Mouse (Mus musculus): Measurements from ENCODE around the gene Trappc6a. TPM values are rescaled to one million over a fixed set of nuclear protein-coding genes. Genes with fewer than 3 reads are reported as not detected.

Trappc6a gene
- polyA plus RNA-seq (2015; fragmentation: Nextera tagmentation; extraction: Ambion mirVana): 71.4 and 77.4 TPM in 2 replicates

GRCm38 (mm10) chr7:19508150-19508923, at the start of gene Trappc6a, which contains the start of gene Bloc1s3:
TSS of gene Trappc6a (plus strand) at chr7:19508395.
TSS of gene Bloc1s3 (minus strand) at chr7:19508367.
- Histone ChIP-seq H3K27me3 (replicated peaks) (no peaks in the 10 kb centered on the region), H3K9ac (peak within 1 kb of the TSS; percentile 90), H3K4me2 (peak within 1 kb of the TSS; percentile 88), H3K4me3 (peak within 1 kb of the TSS; percentile 79), H3K9me3 (no peaks in the 10 kb centered on the region), H3K27ac (replicated peaks) (peak within 1 kb of the TSS; percentile 83), H3K36me3 (no peaks in the 10 kb centered on the region), H3K4me1 (peaks cover 26% of the 10 kb centered on the region)
- peak; percentile 85 for ATAC-seq (ENCODE audit: extremely low read depth, insufficient number of reproducible peaks, low FRiP score, low TSS enrichment)
- under 1% methylated on average over 56 of the region's 56 CpGs for WGBS

- Histone ChIP-seq H3K27me3 (replicated peaks) (no peaks in the 10 kb centered on the region), H3K4me2 (peak within 1 kb of the TSS; percentile 88), H3K27ac (replicated peaks) (peak within 1 kb of the TSS; percentile 89), H3K36me3 (peaks cover 14% of the 10 kb centered on the region), H3K4me1 (peaks cover 36% of the 10 kb centered on the region), H3K9me3 (no peaks in the 10 kb centered on the region), H3K4me3 (peak within 1 kb of the TSS; percentile 83), H3K9ac (peak within 1 kb of the TSS; percentile 98)
- ATAC-seq (ENCODE audit: extremely low read depth, insufficient number of reproducible peaks, low FRiP score, low TSS enrichment): peak; percentile 74
- 1% methylated on average over 26 of the region's 42 CpGs for WGBS
These were observed 49.5 kb upstream of the Trappc6a start, which contains the start of gene Mark4 for GRCm38 (mm10) chr7:19458591-19459111. TSS of gene Mark4 (minus strand) at chr7:19458821.

GRCm38 (mm10) chr7:19459144-19459870, 48.9 kb upstream of the Trappc6a start:
- H3K4me1 ChIP-seq: peaks cover 40% of the 10 kb centered on the region
- no peaks in the 10 kb centered on the region for H3K9me3 ChIP-seq
- no peaks in the 10 kb centered on the region for H3K27me3 ChIP-seq (replicated peaks)
- 0 out of 2 replicates have a peak, but pooled peaks have one; percentile 7 for ATAC-seq (ENCODE audit: extremely low read depth, insufficient number of reproducible peaks, low FRiP score, low TSS enrichment)
- H3K36me3 ChIP-seq: peaks cover 11% of the 10 kb centered on the region
- peak overlapping the region; percentile 89 for H3K27ac ChIP-seq (replicated peaks)
- WGBS: 26% methylated on average over 6 of the region's 6 CpGs
- H3K9ac ChIP-seq: peak overlapping the region; percentile 98
- peak overlapping the region; percentile 88 for H3K4me2 ChIP-seq
- H3K4me3 ChIP-seq: peak overlapping the region; percentile 83

- H3K9ac ChIP-seq: no peak overlapping the region
- no peaks in the 10 kb centered on the region for H3K9me3 ChIP-seq
- no peak overlapping the region for H3K27ac ChIP-seq (replicated peaks)
- H3K4me2 ChIP-seq: no peak overlapping the region
- 68% methylated on average over 1 of the region's 1 CpGs for WGBS
- no peak overlapping the region for H3K4me3 ChIP-seq
- no peak for ATAC-seq (ENCODE audit: extremely low read depth, insufficient number of reproducible peaks, low FRiP score, low TSS enrichment)
- peaks cover 51% of the 10 kb centered on the region for H3K4me1 ChIP-seq
- H3K36me3 ChIP-seq: peaks cover 11% of the 10 kb centered on the region
- H3K27me3 ChIP-seq (replicated peaks): peaks cover 8% of the 10 kb centered on the region
These were observed 47.7 kb upstream of the Trappc6a start for GRCm38 (mm10) chr7:19460500-19460899.

GRCm38 (mm10) chr7:19461488-19461887, 46.7 kb upstream of the Trappc6a start:
- no peak for ATAC-seq (ENCODE audit: extremely low read depth, insufficient number of reproducible peaks, low FRiP score, low TSS enrichment)
- H3K4me3 ChIP-seq: no peak overlapping the region
- H3K27me3 ChIP-seq (replicated peaks): peaks cover 17% of the 10 kb centered on the region
- H3K9ac ChIP-seq: no peak overlapping the region
- no peak overlapping the region for H3K4me2 ChIP-seq
- no peak overlapping the region for H3K27ac ChIP-seq (replicated peaks)
- WGBS: 10% methylated on average over 6 of the region's 6 CpGs
- peaks cover 42% of the 10 kb centered on the region for H3K4me1 ChIP-seq
- H3K36me3 ChIP-seq: peaks cover 2% of the 10 kb centered on the region; the same call in 1 of the 2 replicates
- no peaks in the 10 kb centered on the region for H3K9me3 ChIP-seq

- H3K36me3 ChIP-seq: no peaks in the 10 kb centered on the region
- no peak overlapping the region for H3K4me3 ChIP-seq
- H3K27ac ChIP-seq (replicated peaks): peak overlapping the region; percentile 45
- WGBS: 54% methylated on average over 4 of the region's 4 CpGs
- peak overlapping the region; percentile 60 for H3K4me2 ChIP-seq
- H3K9ac ChIP-seq: peak overlapping the region; percentile 69; the same call in 1 of the 2 replicates
- no peaks in the 10 kb centered on the region for H3K9me3 ChIP-seq
- H3K27me3 ChIP-seq (replicated peaks): peaks cover 25% of the 10 kb centered on the region
- ATAC-seq (ENCODE audit: extremely low read depth, insufficient number of reproducible peaks, low FRiP score, low TSS enrichment): no peak
- peaks cover 32% of the 10 kb centered on the region for H3K4me1 ChIP-seq
These were observed 45.8 kb upstream of the Trappc6a start for GRCm38 (mm10) chr7:19462443-19462842.

GRCm38 (mm10) chr7:19462884-19463381, 45.3 kb upstream of the Trappc6a start, which contains the start of gene Exoc3l2:
TSS of gene Exoc3l2 (plus strand) at chr7:19463331.
- ATAC-seq (ENCODE audit: extremely low read depth, insufficient number of reproducible peaks, low FRiP score, low TSS enrichment): no peak
- H3K4me3 ChIP-seq: peak within 1 kb of the TSS; percentile 38
- H3K36me3 ChIP-seq: no peaks in the 10 kb centered on the region
- peaks cover 30% of the 10 kb centered on the region for H3K27me3 ChIP-seq (replicated peaks)
- H3K4me2 ChIP-seq: peak within 1 kb of the TSS; percentile 60
- H3K4me1 ChIP-seq: peaks cover 29% of the 10 kb centered on the region
- WGBS: 21% methylated on average over 6 of the region's 6 CpGs
- H3K27ac ChIP-seq (replicated peaks): peak within 1 kb of the TSS; percentile 61
- H3K9ac ChIP-seq: peak within 1 kb of the TSS; percentile 69
- H3K9me3 ChIP-seq: no peaks in the 10 kb centered on the region

GRCm38 (mm10) chr7:19464367-19465307, 43.6 kb upstream of the Trappc6a start:
- peak overlapping the region; percentile 61 for H3K27ac ChIP-seq (replicated peaks)
- peaks cover 46% of the 10 kb centered on the region for H3K27me3 ChIP-seq (replicated peaks)
- no peaks in the 10 kb centered on the region for H3K36me3 ChIP-seq
- 11% methylated on average over 22 of the region's 22 CpGs for WGBS
- ATAC-seq (ENCODE audit: extremely low read depth, insufficient number of reproducible peaks, low FRiP score, low TSS enrichment): no peak
- peak overlapping the region; percentile 70 for H3K9ac ChIP-seq
- peak overlapping the region; percentile 38 for H3K4me3 ChIP-seq
- H3K4me2 ChIP-seq: peak overlapping the region; percentile 60
- H3K4me1 ChIP-seq: peaks cover 29% of the 10 kb centered on the region
- no peaks in the 10 kb centered on the region for H3K9me3 ChIP-seq

GRCm38 (mm10) chr7:19466602-19467145, 41.5 kb upstream of the Trappc6a start:
- WGBS: 47% methylated on average over 5 of the region's 5 CpGs
- Histone ChIP-seq H3K9ac (no peak overlapping the region), H3K4me3 (no peak overlapping the region), H3K36me3 (no peaks in the 10 kb centered on the region), H3K9me3 (no peaks in the 10 kb centered on the region), H3K27me3 (replicated peaks) (peaks cover 67% of the 10 kb centered on the region), H3K27ac (replicated peaks) (no peak overlapping the region), H3K4me1 (peaks cover 33% of the 10 kb centered on the region), H3K4me2 (no peak overlapping the region)
- no peak for ATAC-seq (ENCODE audit: extremely low read depth, insufficient number of reproducible peaks, low FRiP score, low TSS enrichment)

GRCm38 (mm10) chr7:19467638-19468037, 40.6 kb upstream of the Trappc6a start:
- H3K4me1 ChIP-seq: peaks cover 34% of the 10 kb centered on the region
- no peak overlapping the region for H3K4me3 ChIP-seq
- peaks cover 76% of the 10 kb centered on the region for H3K27me3 ChIP-seq (replicated peaks)
- H3K9ac ChIP-seq: no peak overlapping the region
- no peaks in the 10 kb centered on the region for H3K36me3 ChIP-seq
- no peak for ATAC-seq (ENCODE audit: extremely low read depth, insufficient number of reproducible peaks, low FRiP score, low TSS enrichment)
- H3K27ac ChIP-seq (replicated peaks): no peak overlapping the region
- H3K4me2 ChIP-seq: no peak overlapping the region
- no peaks in the 10 kb centered on the region for H3K9me3 ChIP-seq
- 43% methylated on average over 6 of the region's 6 CpGs for WGBS
